Mouse (Mus musculus): ENCODE results near the gene Diexf.

The Diexf gene

DNA sequence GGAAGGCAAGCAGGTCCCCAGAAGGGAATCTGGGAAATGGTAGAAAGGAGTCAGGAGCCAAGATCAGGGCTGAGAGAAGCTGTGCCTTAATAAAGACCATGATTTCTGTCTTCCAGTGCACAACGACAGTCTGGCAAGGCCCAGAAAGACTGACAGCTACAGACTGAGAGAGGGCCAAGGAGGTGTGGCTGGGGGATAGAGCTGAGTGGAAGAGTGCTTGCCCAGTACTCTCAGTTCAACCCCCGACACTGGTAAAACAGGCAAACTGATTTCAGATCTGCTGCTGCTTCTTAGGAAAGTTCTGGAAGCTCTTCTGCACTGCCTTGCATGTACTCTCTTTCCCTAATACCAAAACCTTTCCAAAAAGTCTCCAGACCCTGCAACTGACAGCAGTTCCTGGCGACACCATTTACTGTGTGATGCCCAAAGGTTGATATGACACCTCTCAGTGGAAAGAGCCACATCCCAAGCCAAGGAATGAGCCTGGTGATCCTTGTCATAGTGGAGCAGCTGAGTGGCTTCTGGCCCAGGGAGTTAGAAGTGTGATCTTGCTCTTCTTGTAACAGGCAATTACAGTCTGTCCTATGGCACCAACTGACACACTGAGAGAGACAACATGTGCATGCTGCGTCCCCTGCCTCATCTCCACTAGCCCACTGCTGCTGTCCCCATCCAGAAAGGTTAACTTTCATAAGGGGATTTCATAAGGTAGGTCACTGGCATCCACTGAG lies 43.8 kb downstream of the Diexf start:
- DNase-seq (ENCODE audit: low read depth, low spot score), result no peak
- Histone ChIP-seq H3K36me3 (ENCODE audit: control insufficient read depth, insufficient read depth, low read length, poor library complexity, severe bottlenecking) (no peaks in the 10 kb centered on the region), H3K27me3 (ENCODE audit: control insufficient read depth, insufficient read depth, low read length, poor library complexity, severe bottlenecking) (no peaks in the 10 kb centered on the region)

DNA sequence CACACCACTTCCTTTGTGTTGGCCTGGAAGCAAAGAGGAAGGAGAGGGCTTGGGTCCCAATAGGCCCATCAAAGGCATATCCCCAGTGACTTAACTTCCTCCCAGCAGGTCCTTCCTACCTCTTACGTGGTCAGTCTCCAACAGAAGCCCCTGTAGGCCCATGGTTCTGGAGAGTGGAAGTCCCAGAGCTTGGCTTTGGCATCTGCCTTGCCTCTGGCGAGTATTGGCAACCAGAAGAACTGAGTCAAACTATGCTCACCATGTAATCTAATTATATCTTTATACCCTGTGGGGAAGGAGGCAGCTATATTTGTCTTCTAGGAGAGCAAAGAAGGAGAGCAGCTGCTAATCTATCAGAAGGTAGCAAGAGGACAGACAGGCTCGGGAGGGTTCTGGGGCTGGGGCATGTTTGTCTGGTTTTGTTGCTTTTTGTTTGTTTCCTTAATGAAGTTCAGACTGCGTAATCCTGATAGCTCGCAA lies 44.5 kb downstream of the Diexf start:
- DNase-seq (ENCODE audit: low read depth, low spot score), result no peak
- Histone ChIP-seq H3K36me3 (ENCODE audit: control insufficient read depth, insufficient read depth, low read length, poor library complexity, severe bottlenecking) (no peaks in the 10 kb centered on the region), H3K27me3 (ENCODE audit: control insufficient read depth, insufficient read depth, low read length, poor library complexity, severe bottlenecking) (no peaks in the 10 kb centered on the region)

DNA sequence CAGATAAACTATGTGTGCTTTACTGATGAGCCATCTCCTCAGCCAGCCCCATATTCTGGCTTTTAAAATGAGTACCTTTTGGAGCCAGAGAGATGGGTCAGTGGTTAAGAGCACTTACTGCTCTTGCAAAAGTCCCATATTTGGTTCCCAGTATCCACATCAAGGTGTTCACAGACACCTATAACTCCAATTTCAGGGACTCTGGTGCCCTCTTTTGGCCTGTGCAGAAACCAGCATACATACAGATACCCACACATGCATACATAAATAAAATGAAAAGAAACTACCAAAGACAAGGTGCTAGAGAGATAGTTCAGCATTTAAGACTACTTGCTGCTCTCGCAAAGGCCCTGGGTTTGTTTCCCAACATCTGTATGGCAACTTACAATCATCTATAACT lies 46.1 kb downstream of the Diexf start:
- H3K36me3 ChIP-seq (ENCODE audit: control insufficient read depth, insufficient read depth, low read length, poor library complexity, severe bottlenecking), result no peaks in the 10 kb centered on the region
- no peaks in the 10 kb centered on the region for H3K27me3 ChIP-seq (ENCODE audit: control insufficient read depth, insufficient read depth, low read length, poor library complexity, severe bottlenecking)
- DNase-seq (ENCODE audit: low read depth, low spot score), result no peak

DNA sequence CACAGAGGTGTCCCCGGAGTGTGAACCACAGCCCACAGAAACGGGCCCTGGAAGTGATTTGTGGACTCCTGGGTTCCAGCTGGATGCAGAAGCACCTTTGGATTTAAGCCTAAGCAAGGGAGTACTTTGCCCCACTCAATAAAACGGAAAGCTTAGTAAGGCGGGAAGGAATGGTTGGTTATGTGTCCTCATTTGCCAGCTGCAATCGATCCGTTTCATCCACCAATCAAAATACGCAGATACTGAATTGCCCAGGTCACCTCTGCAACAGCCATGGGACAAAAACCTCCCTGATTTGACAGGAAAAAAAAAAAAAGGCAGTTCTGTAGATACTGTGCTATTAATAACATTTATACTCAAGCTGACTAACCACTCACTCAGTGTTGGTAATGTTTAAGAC lies 47.0 kb downstream of the Diexf start:
- no peak for DNase-seq (ENCODE audit: low read depth, low spot score)
- Histone ChIP-seq H3K27me3 (ENCODE audit: control insufficient read depth, insufficient read depth, low read length, poor library complexity, severe bottlenecking) (no peaks in the 10 kb centered on the region), H3K36me3 (ENCODE audit: control insufficient read depth, insufficient read depth, low read length, poor library complexity, severe bottlenecking) (no peaks in the 10 kb centered on the region)

DNA sequence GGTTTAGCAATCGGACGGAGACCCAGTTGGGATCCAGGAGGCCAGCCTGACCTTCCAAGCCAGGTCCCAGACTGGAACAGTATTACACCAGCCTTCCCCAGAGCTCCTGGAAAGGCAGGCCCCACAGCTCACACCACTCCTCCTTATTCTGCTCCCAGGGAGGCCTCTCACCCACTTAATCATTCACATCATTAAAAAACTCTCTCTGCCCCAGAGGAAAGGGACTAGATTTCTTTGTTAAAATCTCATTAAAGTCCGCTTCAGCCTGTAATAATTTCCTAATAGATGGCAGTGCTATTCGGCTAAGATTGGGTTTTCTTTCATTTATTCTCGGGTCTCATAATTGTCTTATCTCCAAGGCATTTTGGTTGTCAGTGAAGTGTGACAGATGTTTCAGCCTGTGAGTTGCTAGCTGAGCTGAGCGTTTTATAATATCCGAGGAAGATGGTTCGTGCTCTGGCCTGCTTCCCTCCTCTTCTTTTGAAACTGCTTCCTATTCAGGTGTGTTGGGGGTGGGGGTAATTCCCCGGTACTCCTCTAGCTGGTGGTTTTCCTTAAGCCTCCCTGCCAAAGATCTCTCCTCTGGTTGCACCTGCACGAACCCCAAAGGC lies 47.7 kb downstream of the Diexf start:
- DNase-seq (ENCODE audit: low read depth, low spot score), result no peak
- Histone ChIP-seq H3K27me3 (ENCODE audit: control insufficient read depth, insufficient read depth, low read length, poor library complexity, severe bottlenecking) (no peaks in the 10 kb centered on the region), H3K36me3 (ENCODE audit: control insufficient read depth, insufficient read depth, low read length, poor library complexity, severe bottlenecking) (no peaks in the 10 kb centered on the region)

DNA sequence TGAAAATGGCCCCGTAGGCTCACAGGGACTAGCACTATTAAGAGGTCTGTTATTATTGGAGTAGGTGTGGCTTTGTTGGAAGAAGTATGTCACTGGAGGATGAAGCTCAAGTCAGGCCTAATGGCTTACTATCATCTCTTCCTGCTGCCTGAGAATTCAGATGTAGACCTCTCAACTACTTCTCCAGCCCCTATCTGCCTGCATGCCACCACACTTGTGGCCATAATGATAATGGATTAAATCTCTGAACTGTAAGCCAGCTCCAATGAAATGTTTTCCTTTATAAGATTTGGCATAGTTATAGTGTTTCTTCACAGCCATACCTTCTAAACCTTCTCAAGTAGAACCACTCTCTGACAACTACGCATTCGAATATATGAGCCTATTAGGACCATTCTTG lies 67.5 kb downstream of the Diexf start:
- DNase-seq (ENCODE audit: low read depth, low spot score), result no peak
- H3K36me3 ChIP-seq (ENCODE audit: control insufficient read depth, insufficient read depth, low read length, poor library complexity, severe bottlenecking), result no peaks in the 10 kb centered on the region
- H3K27me3 ChIP-seq (ENCODE audit: control insufficient read depth, insufficient read depth, low read length, poor library complexity, severe bottlenecking), result no peaks in the 10 kb centered on the region; the same call in 1 of the 2 replicates

DNA sequence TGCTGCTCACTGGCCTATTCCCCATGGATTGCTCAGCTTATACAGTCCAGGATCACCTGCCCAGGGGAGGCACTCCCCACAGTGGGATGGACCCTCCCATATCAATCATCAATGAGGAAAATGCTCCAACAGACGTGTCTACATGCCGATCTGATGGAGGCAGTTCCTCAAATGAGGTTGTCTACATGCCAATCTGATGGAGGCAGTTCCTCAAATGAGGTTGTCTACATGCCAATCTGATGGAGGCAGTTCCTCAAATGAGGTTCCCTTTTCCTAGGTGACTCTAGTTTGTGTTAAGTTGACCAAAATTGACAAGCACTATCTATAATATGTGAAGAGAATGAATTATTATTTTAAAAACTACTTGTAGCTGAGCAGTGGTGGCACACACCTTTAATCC lies 69.9 kb downstream of the Diexf start:
- H3K36me3 ChIP-seq (ENCODE audit: control insufficient read depth, insufficient read depth, low read length, poor library complexity, severe bottlenecking), result no peaks in the 10 kb centered on the region
- peak; percentile 3 for DNase-seq (ENCODE audit: low read depth, low spot score)
- no peaks in the 10 kb centered on the region; the same call in 1 of the 2 replicates for H3K27me3 ChIP-seq (ENCODE audit: control insufficient read depth, insufficient read depth, low read length, poor library complexity, severe bottlenecking)

DNA sequence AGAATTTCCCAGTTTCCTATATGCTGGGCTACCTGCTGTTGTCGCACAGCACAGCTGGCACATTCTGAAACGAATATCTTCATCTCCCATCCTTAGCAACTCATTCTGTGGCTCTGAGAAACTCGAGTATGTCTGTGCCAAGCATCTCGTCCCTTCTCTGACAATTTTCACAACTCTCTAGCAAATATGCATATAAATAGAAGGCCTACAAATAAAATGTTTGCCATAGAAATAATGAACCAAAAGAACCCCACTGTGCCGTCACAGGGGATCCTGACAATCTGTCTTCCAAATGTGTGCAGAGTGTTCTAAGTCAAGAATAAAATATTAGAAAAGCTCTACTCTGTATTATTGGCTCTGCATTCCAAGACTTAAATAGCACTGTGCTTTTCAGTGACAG lies 70.5 kb downstream of the Diexf start:
- Histone ChIP-seq H3K27me3 (ENCODE audit: control insufficient read depth, insufficient read depth, low read length, poor library complexity, severe bottlenecking) (no peaks in the 10 kb centered on the region; the same call in 1 of the 2 replicates), H3K36me3 (ENCODE audit: control insufficient read depth, insufficient read depth, low read length, poor library complexity, severe bottlenecking) (no peaks in the 10 kb centered on the region)
- no peak for DNase-seq (ENCODE audit: low read depth, low spot score)

DNA sequence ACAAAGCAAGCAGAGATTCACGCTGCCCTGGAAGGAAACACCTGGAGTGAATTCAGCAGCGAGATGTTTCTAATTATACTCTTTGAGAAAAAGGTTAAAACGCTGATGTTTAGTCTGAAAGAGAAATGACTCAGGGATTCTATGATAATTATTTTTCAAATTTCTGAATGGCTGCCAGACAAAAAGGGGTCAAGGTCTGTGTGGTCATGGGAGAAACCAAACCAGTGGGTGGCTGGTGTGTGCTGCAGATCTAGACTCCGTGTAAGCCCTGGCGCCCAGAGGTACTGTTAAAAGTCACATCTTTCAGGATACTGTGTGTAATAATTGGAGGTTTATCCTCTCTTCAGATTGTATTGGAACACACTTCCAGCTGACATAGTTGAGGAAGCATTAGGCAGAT lies 75.7 kb downstream of the Diexf start:
- no peak for DNase-seq (ENCODE audit: low read depth, low spot score)
- Histone ChIP-seq H3K27me3 (ENCODE audit: control insufficient read depth, insufficient read depth, low read length, poor library complexity, severe bottlenecking) (no peaks in the 10 kb centered on the region), H3K36me3 (ENCODE audit: control insufficient read depth, insufficient read depth, low read length, poor library complexity, severe bottlenecking) (no peaks in the 10 kb centered on the region)

DNA sequence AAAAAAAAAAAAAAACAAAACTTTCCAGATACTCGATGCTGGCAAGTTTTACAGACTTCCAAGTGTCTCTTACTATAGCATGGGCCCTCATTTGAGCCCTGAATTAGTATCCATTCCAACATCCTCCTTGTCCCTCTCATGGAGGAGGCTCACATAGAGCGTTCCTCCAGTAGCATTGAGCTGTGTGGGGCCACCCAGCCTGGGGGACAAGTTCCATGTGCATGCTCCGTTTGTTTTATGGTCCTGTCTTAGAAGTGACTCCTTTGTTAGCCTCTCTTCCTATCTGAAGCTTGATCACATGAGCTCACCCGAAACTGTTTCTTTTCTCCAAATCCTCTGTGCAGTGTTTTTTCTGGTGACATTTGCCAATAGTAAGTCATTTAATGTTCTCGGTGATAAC lies 77.0 kb downstream of the Diexf start:
- Histone ChIP-seq H3K27me3 (ENCODE audit: control insufficient read depth, insufficient read depth, low read length, poor library complexity, severe bottlenecking) (no peaks in the 10 kb centered on the region), H3K36me3 (ENCODE audit: control insufficient read depth, insufficient read depth, low read length, poor library complexity, severe bottlenecking) (no peaks in the 10 kb centered on the region)
- no peak for DNase-seq (ENCODE audit: low read depth, low spot score)

DNA sequence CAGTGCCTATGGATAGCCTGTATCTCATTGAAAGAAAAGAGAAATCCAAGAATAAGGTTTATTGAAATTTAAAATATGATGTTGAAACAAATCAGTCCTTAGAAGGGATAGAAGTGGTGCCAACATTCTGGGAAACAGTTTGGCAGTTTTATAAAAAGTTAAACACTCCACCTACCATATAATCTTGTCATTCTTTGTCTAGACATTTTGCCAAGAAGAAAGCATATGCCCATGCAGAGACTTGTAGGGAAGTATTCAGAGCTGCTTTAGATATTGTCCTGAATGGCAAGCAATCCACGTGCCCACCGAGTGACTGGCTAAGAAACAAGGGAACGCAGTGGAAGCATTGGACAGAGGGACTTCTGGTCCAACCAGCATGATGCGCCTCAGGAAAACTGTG lies 82.5 kb downstream of the Diexf start:
- no peak for DNase-seq (ENCODE audit: low read depth, low spot score)

DNA sequence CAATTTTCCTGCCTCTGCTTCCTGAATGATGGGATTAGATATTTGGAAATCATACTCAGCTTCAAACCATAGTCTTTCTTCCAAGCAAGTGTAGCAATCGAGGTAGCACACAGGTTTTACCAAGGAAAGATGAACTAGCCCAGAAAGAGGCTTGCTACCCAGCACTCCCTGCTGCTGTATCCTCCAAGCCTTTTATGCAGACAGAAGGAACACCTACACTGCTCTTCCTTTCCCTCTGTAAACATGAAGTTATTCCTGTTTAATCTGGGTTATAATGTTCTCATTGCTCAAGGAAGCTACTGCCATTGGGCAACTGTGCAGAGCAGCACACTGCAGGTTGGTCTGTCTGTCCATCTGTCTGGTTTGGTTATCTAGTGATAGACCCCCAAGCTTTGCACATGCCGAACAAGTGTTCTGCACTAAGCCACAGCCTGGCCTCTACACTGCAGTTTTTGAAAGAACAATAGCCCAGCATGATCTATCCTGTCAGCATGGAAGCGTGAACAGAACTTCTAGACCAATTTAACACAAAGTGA lies 87.2 kb downstream of the Diexf start:
- Histone ChIP-seq H3K27me3 (ENCODE audit: control insufficient read depth, insufficient read depth, low read length, poor library complexity, severe bottlenecking) (no peaks in the 10 kb centered on the region), H3K36me3 (ENCODE audit: control insufficient read depth, insufficient read depth, low read length, poor library complexity, severe bottlenecking) (no peaks in the 10 kb centered on the region)
- no peak for DNase-seq (ENCODE audit: low read depth, low spot score)

More for the DNA sequence above, 82.5 kb downstream of the Diexf start:
- Histone ChIP-seq H3K36me3 (ENCODE audit: control insufficient read depth, insufficient read depth, low read length, poor library complexity, severe bottlenecking) (no peaks in the 10 kb centered on the region), H3K27me3 (ENCODE audit: control insufficient read depth, insufficient read depth, low read length, poor library complexity, severe bottlenecking) (no peaks in the 10 kb centered on the region)
